Mouse (Mus musculus): ENCODE measurements around the gene Cdk5r1. TPM values are rescaled to one million over a fixed set of nuclear protein-coding genes. Genes with fewer than 3 reads are reported as not detected.

Cdk5r1 gene
- total and polyA plus RNA-seq, 3 experiments = 1.1 to 1.2 TPM; not detected in 1

- H3K27me3 ChIP-seq (ENCODE audit: control insufficient read depth in 1 of 2, insufficient read depth in 2 of 2, low read length in 2 of 2) = no peaks in the 10 kb centered on the region
Measured at GRCm38 (mm10) chr11:80479425-80479824, 2.6 kb downstream of the Cdk5r1 start.

GRCm38 (mm10) chr11:80479906-80480866 is 3.4 kb downstream of the Cdk5r1 start:
- Histone ChIP-seq H3K9ac (ENCODE audit: control insufficient read depth, low read depth, low read length, poor library complexity, severe bottlenecking) (no peak overlapping the region), H3K4me3 (ENCODE audit: control insufficient read depth in 1 of 2, insufficient read depth in 1 of 2, low read depth in 2 of 2, low read length in 2 of 2) (no peak overlapping the region), H3K27me3 (ENCODE audit: control insufficient read depth in 1 of 2, insufficient read depth in 2 of 2, low read length in 2 of 2) (no peaks in the 10 kb centered on the region)

More at GRCm38 (mm10) chr11:80479425-80479824, 2.6 kb downstream of the Cdk5r1 start:
- DNase-seq (ENCODE audit: low read depth, low spot score) = peak; percentile 51
- Histone ChIP-seq H3K27ac (ENCODE audit: control insufficient read depth, low read depth, low read length) (no peak overlapping the region), H3K9ac (ENCODE audit: control insufficient read depth, low read depth, low read length, poor library complexity, severe bottlenecking) (no peak overlapping the region), H3K4me3 (ENCODE audit: control insufficient read depth in 1 of 2, insufficient read depth in 1 of 2, low read depth in 2 of 2, low read length in 2 of 2) (no peak overlapping the region), H3K79me2 (ENCODE audit: control insufficient read depth, insufficient read depth, low read length, poor library complexity) (peaks cover 2% of the 10 kb centered on the region; the same call in 1 of the 2 replicates), H3K36me3 (ENCODE audit: control insufficient read depth in 1 of 2, insufficient read depth in 2 of 2, low read length in 2 of 2) (peaks cover 0 to 8% of the 10 kb centered on the region in 2 experiments; a peak in 2 of 4 replicates), H3K9me3 (replicated peaks; ENCODE audit: insufficient read depth, low read length) (no peaks in the 10 kb centered on the region), H3K4me1 (ENCODE audit: control insufficient read depth in 1 of 2, insufficient read depth in 2 of 2, low read length in 2 of 2) (peaks cover 0 to 17% of the 10 kb centered on the region in 2 experiments; a peak in 1 of 4 replicates)
- TF ChIP-seq EP300 (IDR thresholded peaks at IDR 0.05; ENCODE audit: low read depth in 1 of 2, low read length in 2 of 2) (peak in 1 of 2 experiments; percentile 11; a peak in 1 of 4 replicates), ETS1 (IDR thresholded peaks at IDR 0.05; ENCODE audit: low read depth, low read length) (peak; percentile 67), ELF1 (IDR thresholded peaks at IDR 0.05; ENCODE audit: low read depth, low read length) (no peak)

DNA sequence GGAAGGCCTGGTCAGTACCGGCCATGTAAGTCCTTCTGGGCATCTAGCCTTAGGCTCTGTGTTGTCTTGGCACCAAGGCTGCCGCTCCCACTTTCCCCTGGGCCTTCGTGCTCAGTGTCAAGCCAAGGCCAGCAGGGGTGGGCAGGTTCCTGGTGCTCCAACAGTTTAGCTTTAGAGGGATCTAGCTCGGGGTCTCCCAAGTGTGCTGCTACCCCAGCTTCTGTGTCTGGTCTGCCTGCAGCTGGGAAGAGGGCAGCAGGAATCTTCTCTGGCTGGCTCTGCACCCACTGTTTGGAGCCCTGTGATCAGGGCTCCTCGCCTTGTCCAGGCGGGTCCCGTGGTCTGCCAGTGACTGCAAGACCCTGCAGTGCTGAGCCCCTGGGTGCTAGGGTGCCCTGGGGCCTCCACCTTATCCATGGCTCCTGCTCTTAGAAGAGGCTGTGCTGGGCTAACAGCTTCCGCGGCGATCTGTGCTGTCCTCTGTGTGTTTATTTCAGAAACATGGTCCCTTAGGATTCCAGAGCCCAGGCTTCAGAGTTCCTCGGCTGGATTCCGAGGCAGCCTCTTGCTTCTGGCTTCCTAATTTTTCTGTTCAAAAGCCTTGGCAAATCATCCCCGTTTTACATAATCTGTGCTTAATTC is 4.7 kb downstream of the Cdk5r1 start:
- no peak overlapping the region for H3K27ac ChIP-seq (ENCODE audit: control insufficient read depth, low read depth, low read length)
- H3K79me2 ChIP-seq (ENCODE audit: control insufficient read depth, insufficient read depth, low read length, poor library complexity) = peaks cover 2% of the 10 kb centered on the region; the same call in 1 of the 2 replicates
- H3K9me3 ChIP-seq (replicated peaks; ENCODE audit: insufficient read depth, low read length) = no peaks in the 10 kb centered on the region
- TF ChIP-seq SIN3A (IDR thresholded peaks at IDR 0.05; ENCODE audit: low read length) = no peak
- no peak for TF ChIP-seq TCF12 (IDR thresholded peaks at IDR 0.05; ENCODE audit: low read depth, low read length)
- no peak for TF ChIP-seq ZMIZ1 (IDR thresholded peaks at IDR 0.05; ENCODE audit: low read depth, low read length)
- no peak for TF ChIP-seq MAFK (IDR thresholded peaks at IDR 0.05; ENCODE audit: borderline replicate concordance, low read depth, low read length)
- no peak for TF ChIP-seq MYC (IDR thresholded peaks at IDR 0.05; ENCODE audit: low read depth, low read length)
- no peak for TF ChIP-seq POLR2A (IDR thresholded peaks at IDR 0.05; ENCODE audit: control insufficient read depth in 1 of 2, insufficient read depth in 1 of 2, low read depth in 1 of 2, low read length in 2 of 2, poor library complexity in 1 of 2)
- H3K36me3 ChIP-seq (ENCODE audit: control insufficient read depth in 1 of 2, insufficient read depth in 2 of 2, low read length in 2 of 2) = peaks cover 0 to 2% of the 10 kb centered on the region in 2 experiments; a peak in 1 of 4 replicates
- peaks cover 0 to 10% of the 10 kb centered on the region in 2 experiments; a peak in 1 of 4 replicates for H3K4me1 ChIP-seq (ENCODE audit: control insufficient read depth in 1 of 2, insufficient read depth in 2 of 2, low read length in 2 of 2)
- H3K27me3 ChIP-seq (ENCODE audit: control insufficient read depth in 1 of 2, insufficient read depth in 2 of 2, low read length in 2 of 2) = no peaks in the 10 kb centered on the region
- H3K9ac ChIP-seq (ENCODE audit: control insufficient read depth, low read depth, low read length, poor library complexity, severe bottlenecking) = no peak overlapping the region
- DNase-seq (ENCODE audit: low read depth, low spot score) = no peak
- H3K4me3 ChIP-seq (ENCODE audit: control insufficient read depth in 1 of 2, insufficient read depth in 1 of 2, low read depth in 2 of 2, low read length in 2 of 2) = no peak overlapping the region

More at GRCm38 (mm10) chr11:80479906-80480866, 3.4 kb downstream of the Cdk5r1 start:
- DNase-seq (ENCODE audit: low read depth, low spot score) = no peak
- Histone ChIP-seq H3K27ac (ENCODE audit: control insufficient read depth, low read depth, low read length) (no peak overlapping the region), H3K36me3 (ENCODE audit: control insufficient read depth in 1 of 2, insufficient read depth in 2 of 2, low read length in 2 of 2) (peaks cover 0 to 8% of the 10 kb centered on the region in 2 experiments; a peak in 2 of 4 replicates), H3K9me3 (replicated peaks; ENCODE audit: insufficient read depth, low read length) (no peaks in the 10 kb centered on the region), H3K79me2 (ENCODE audit: control insufficient read depth, insufficient read depth, low read length, poor library complexity) (peaks cover 2% of the 10 kb centered on the region; the same call in 1 of the 2 replicates), H3K4me1 (ENCODE audit: control insufficient read depth in 1 of 2, insufficient read depth in 2 of 2, low read length in 2 of 2) (peaks cover 0 to 17% of the 10 kb centered on the region in 2 experiments; a peak in 1 of 4 replicates)
- TF ChIP-seq ETS1 (IDR thresholded peaks at IDR 0.05; ENCODE audit: low read depth, low read length) (no peak), MAX (IDR thresholded peaks at IDR 0.05; ENCODE audit: low read length) (no peak), CTCF (IDR thresholded peaks at IDR 0.05 in 2 of 3, conservative IDR thresholded peaks at IDR 0.05 in 1 of 3; ENCODE audit: control insufficient read depth in 1 of 3, insufficient read depth in 1 of 3, low read depth in 2 of 3, low read length in 3 of 3, poor library complexity in 1 of 3, severe bottlenecking in 1 of 3) (no peak), BHLHE40 (IDR thresholded peaks at IDR 0.05; ENCODE audit: borderline replicate concordance, low read depth, low read length) (no peak), SIN3A (IDR thresholded peaks at IDR 0.05; ENCODE audit: low read length) (no peak), GABPA (IDR thresholded peaks at IDR 0.05; ENCODE audit: low read depth, low read length) (no peak), ZMIZ1 (IDR thresholded peaks at IDR 0.05; ENCODE audit: low read depth, low read length) (no peak), NRF1 (IDR thresholded peaks at IDR 0.05; ENCODE audit: insufficient read depth, low read depth, low read length, poor library complexity, severe bottlenecking) (no peak), MXI1 (IDR thresholded peaks at IDR 0.05; ENCODE audit: low read depth, low read length) (no peak), ZC3H11A (IDR thresholded peaks at IDR 0.05; ENCODE audit: low read depth, low read length) (no peak)

Measured in MEL (cell line).